Mouse (Mus musculus): ENCODE data around the gene Slc25a47. TPM values are rescaled to one million over a fixed set of nuclear protein-coding genes. Genes with fewer than 3 reads are reported as not detected.
A peak's percentile ranks its signal among the peaks of the same experiment; 100 is the strongest.

Gene Slc25a47
- total and polyA plus RNA-seq, 2 experiments from 2014 or later, result 5.9 to 15.3 TPM

- no peak overlapping the region for H3K4me3 ChIP-seq (ENCODE audit: low read depth, low read length)
- no peak for TF ChIP-seq EP300 (IDR thresholded peaks at IDR 0.05; ENCODE audit: low read depth)
- TF ChIP-seq CTCF (IDR thresholded peaks at IDR 0.05; ENCODE audit: low read depth), result peak; percentile 83
- H3K36me3 ChIP-seq (replicated peaks; ENCODE audit: control insufficient read depth, insufficient read depth, low read length), result peaks cover 7% of the 10 kb centered on the region
- H3K4me2 ChIP-seq (ENCODE audit: low read depth, low read length), result no peak overlapping the region
- no peaks in the 10 kb centered on the region for H3K27me3 ChIP-seq (ENCODE audit: control insufficient read depth, insufficient read depth, low read length)
- H3K9ac ChIP-seq (replicated peaks; ENCODE audit: low read depth, low read length), result no peak overlapping the region
- 19% methylated on average over 8 of the region's 8 CpGs for WGBS
- ATAC-seq (ENCODE audit: insufficient read depth, low read depth) (0 out of 2 replicates have a peak, but pooled peaks have one; percentile 30), DNase-seq (ENCODE audit: low spot score) (peak; percentile 56)
- no peaks in the 10 kb centered on the region for H3K4me1 ChIP-seq (ENCODE audit: control insufficient read depth, insufficient read depth)
- H3K27ac ChIP-seq (ENCODE audit: low read depth), result no peak overlapping the region
- H3K9me3 ChIP-seq (replicated peaks; ENCODE audit: control insufficient read depth, low read length), result no peaks in the 10 kb centered on the region
These were observed 67.1 kb downstream of the Slc25a47 start for GRCm38 (mm10) chr12:108902940-108903339.

DNA sequence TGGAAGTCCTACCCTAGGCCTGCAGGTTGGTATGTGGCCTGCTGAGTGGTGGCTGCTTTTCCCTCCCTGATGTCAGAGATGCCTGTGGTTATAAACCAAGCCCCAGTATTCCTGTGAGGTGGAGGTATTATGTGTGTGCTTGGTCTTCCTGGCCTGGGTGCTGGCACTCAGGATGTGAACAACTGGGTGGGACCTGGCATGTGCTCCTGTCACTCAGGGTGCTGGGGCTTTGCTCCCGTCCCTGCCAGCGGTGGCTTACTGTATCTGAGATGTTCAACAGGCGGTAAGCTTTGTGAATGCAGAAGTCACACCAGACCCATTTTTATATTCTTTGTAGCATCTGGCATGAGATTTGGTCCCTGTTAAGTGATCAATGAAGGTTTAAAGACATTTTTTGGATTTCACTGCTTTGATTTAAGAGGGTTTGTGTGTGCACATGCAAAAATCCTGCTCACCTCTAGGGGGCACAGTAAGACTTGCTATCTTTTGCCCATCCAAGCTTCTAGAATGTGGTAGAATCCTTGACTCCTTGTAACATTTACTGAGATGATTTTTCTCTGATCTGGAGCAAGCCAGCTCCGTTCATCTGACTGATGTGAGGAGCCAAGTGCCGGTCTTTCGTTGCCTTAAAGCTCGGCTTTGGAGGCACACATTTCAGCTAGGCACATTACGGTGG lies 67.9 kb downstream of the Slc25a47 start:
- H3K27ac ChIP-seq (ENCODE audit: low read depth), result no peak overlapping the region
- H3K9ac ChIP-seq (replicated peaks; ENCODE audit: low read depth, low read length), result no peak overlapping the region
- DNase-seq (ENCODE audit: low spot score) (peak; percentile 41), ATAC-seq (ENCODE audit: insufficient read depth, low read depth) (no peak)
- WGBS, result 80% methylated on average over 8 of the region's 8 CpGs
- H3K9me3 ChIP-seq (replicated peaks; ENCODE audit: control insufficient read depth, low read length), result no peaks in the 10 kb centered on the region
- TF ChIP-seq EP300 (IDR thresholded peaks at IDR 0.05; ENCODE audit: low read depth), result no peak
- peak; percentile 65 for TF ChIP-seq CTCF (IDR thresholded peaks at IDR 0.05; ENCODE audit: low read depth)
- no peak overlapping the region for H3K4me2 ChIP-seq (ENCODE audit: low read depth, low read length)
- H3K36me3 ChIP-seq (replicated peaks; ENCODE audit: control insufficient read depth, insufficient read depth, low read length), result no peaks in the 10 kb centered on the region
- H3K27me3 ChIP-seq (ENCODE audit: control insufficient read depth, insufficient read depth, low read length), result no peaks in the 10 kb centered on the region
- H3K4me1 ChIP-seq (ENCODE audit: control insufficient read depth, insufficient read depth), result no peaks in the 10 kb centered on the region
- no peak overlapping the region for H3K4me3 ChIP-seq (ENCODE audit: low read depth, low read length)

DNA sequence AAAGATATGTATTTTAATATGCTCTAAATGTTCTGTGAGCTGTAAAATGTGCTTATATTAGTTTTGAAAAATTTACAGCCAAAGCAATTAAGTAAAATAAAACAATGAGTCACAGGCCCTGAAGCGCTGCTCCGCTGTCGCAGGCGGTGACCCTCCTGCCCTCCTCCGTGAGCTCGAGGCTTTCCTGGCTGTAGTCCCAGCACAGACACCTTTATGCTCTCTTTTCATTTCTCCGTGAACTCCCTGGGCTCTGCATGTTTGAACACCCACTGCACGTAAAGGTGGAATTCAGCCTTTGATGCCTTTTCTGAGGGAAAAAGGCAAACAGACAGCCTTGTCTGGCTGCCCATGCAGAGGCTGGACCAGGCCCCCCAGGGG lies 68.4 kb downstream of the Slc25a47 start:
- TF ChIP-seq EP300 (IDR thresholded peaks at IDR 0.05; ENCODE audit: low read depth) (no peak), CTCF (IDR thresholded peaks at IDR 0.05; ENCODE audit: low read depth) (no peak)
- no peaks in the 10 kb centered on the region for H3K4me1 ChIP-seq (ENCODE audit: control insufficient read depth, insufficient read depth)
- DNase-seq (ENCODE audit: low spot score) (no peak), ATAC-seq (ENCODE audit: insufficient read depth, low read depth) (no peak)
- H3K27ac ChIP-seq (ENCODE audit: low read depth), result no peak overlapping the region
- no peaks in the 10 kb centered on the region for H3K27me3 ChIP-seq (ENCODE audit: control insufficient read depth, insufficient read depth, low read length)
- H3K9me3 ChIP-seq (replicated peaks; ENCODE audit: control insufficient read depth, low read length), result no peaks in the 10 kb centered on the region
- no peak overlapping the region for H3K9ac ChIP-seq (replicated peaks; ENCODE audit: low read depth, low read length)
- H3K4me2 ChIP-seq (ENCODE audit: low read depth, low read length), result no peak overlapping the region
- no peaks in the 10 kb centered on the region for H3K36me3 ChIP-seq (replicated peaks; ENCODE audit: control insufficient read depth, insufficient read depth, low read length)
- H3K4me3 ChIP-seq (ENCODE audit: low read depth, low read length), result no peak overlapping the region
- WGBS, result 72% methylated on average over 8 of the region's 8 CpGs

DNA sequence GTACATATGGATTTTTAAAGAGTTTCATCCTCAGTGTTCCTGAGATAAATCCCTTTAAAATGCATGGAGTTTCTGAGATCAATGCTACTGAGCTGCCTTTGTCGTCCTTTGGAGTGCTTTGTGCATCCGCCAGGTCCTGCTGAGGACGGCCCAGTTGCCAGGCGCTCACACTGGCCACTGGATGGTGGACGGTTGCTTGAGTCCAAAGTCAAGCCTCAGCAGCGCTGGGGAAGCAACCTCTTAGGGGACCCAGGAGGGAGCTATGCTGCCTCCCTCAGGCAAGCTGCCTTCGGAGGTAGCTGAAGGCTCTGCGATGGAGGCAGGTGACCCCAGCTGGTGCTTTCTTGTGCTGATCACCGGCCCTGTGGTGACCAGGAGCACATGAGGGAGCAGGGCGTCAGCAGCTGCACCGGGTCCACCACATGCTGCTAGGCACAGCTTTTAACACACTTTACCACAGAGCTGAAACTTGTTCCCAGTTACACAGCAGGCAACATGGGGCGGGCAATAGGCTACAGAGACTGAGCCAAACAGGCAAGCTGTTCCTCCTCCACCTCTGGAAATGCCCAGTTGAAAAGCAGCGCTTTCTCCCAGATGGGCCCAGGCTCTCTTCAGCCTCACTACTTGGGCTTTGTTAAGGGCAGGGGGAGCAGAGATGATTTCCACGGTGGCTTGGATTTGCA lies 69.9 kb downstream of the Slc25a47 start:
- no peak for ATAC-seq (ENCODE audit: insufficient read depth, low read depth)
- Histone ChIP-seq H3K9me3 (replicated peaks; ENCODE audit: control insufficient read depth, low read length) (no peaks in the 10 kb centered on the region), H3K36me3 (replicated peaks; ENCODE audit: control insufficient read depth, insufficient read depth, low read length) (no peaks in the 10 kb centered on the region), H3K27me3 (ENCODE audit: control insufficient read depth, insufficient read depth, low read length) (no peaks in the 10 kb centered on the region), H3K9ac (replicated peaks; ENCODE audit: low read depth, low read length) (no peak overlapping the region), H3K27ac (ENCODE audit: low read depth) (no peak overlapping the region), H3K4me3 (ENCODE audit: low read depth, low read length) (no peak overlapping the region), H3K4me2 (ENCODE audit: low read depth, low read length) (no peak overlapping the region), H3K4me1 (ENCODE audit: control insufficient read depth, insufficient read depth) (no peaks in the 10 kb centered on the region)
- WGBS, result 68% methylated on average over 14 of the region's 14 CpGs
- TF ChIP-seq CTCF (IDR thresholded peaks at IDR 0.05; ENCODE audit: low read depth) (no peak), EP300 (IDR thresholded peaks at IDR 0.05; ENCODE audit: low read depth) (no peak)
- DNase-seq (ENCODE audit: low spot score), result no peak

- Histone ChIP-seq H3K9me3 (replicated peaks; ENCODE audit: control insufficient read depth, low read length) (no peaks in the 10 kb centered on the region), H3K27ac (ENCODE audit: low read depth) (no peak overlapping the region), H3K4me3 (ENCODE audit: low read depth, low read length) (no peak overlapping the region), H3K27me3 (ENCODE audit: control insufficient read depth, insufficient read depth, low read length) (no peaks in the 10 kb centered on the region), H3K9ac (replicated peaks; ENCODE audit: low read depth, low read length) (no peak overlapping the region), H3K4me1 (ENCODE audit: control insufficient read depth, insufficient read depth) (no peaks in the 10 kb centered on the region), H3K36me3 (replicated peaks; ENCODE audit: control insufficient read depth, insufficient read depth, low read length) (no peaks in the 10 kb centered on the region), H3K4me2 (ENCODE audit: low read depth, low read length) (no peak overlapping the region)
- 81% methylated on average over 12 of the region's 12 CpGs for WGBS
- no peak for ATAC-seq (ENCODE audit: insufficient read depth, low read depth)
- no peak for DNase-seq (ENCODE audit: low spot score)
- TF ChIP-seq EP300 (IDR thresholded peaks at IDR 0.05; ENCODE audit: low read depth), result no peak
- no peak for TF ChIP-seq CTCF (IDR thresholded peaks at IDR 0.05; ENCODE audit: low read depth)
These were observed 70.6 kb downstream of the Slc25a47 start for GRCm38 (mm10) chr12:108906398-108906797.

MicroRNAs encoded within 50 kb of the gene (microRNA counts, 519-probe panel; counts per million panel counts)
- microRNA mmu-miR-345-3p (not detected), microRNA mmu-miR-345-5p (3,711 counts per million, percentile 45 among the panel's probes with 10 or more counts)

Small RNA genes lying within 50 kb of the gene (microRNA-seq; reads per million reads assigned to microRNA genes)
- 114 reads per million, percentile 58 among the genes with 10 or more reads in this experiment for gene Mir345

Other genes with a start within 250 kb of the Slc25a47 start
- gene Degs2, start 133.7 kb upstream of the Slc25a47 start, total RNA-seq (2014; rRNA removed; ENCODE audit: low replicate concordance), result 2.3 TPM in 1 of 2 replicates, not detected in the other
- 0.12 and 0.38 TPM in 2 replicates for gene Degs2, start 133.7 kb upstream of the Slc25a47 start, polyA plus RNA-seq (2015; fragmentation: Nextera tagmentation; extraction: Ambion mirVana)
- 21.5 and 32.7 TPM in 2 replicates for gene Yy1, start 43.1 kb upstream of the Slc25a47 start, total RNA-seq (2014; rRNA removed; ENCODE audit: low replicate concordance)
- 7.1 and 7.6 TPM in 2 replicates for gene Yy1, start 43.1 kb upstream of the Slc25a47 start, polyA plus RNA-seq (2015; fragmentation: Nextera tagmentation; extraction: Ambion mirVana)
- 4.4 and 7.0 TPM in 2 replicates for gene Slc25a29, start 163 bp upstream of the Slc25a47 start, total RNA-seq (2014; rRNA removed; ENCODE audit: low replicate concordance)
- 2.4 and 3.0 TPM in 2 replicates for gene Slc25a29, start 163 bp upstream of the Slc25a47 start, polyA plus RNA-seq (2015; fragmentation: Nextera tagmentation; extraction: Ambion mirVana)
- 3.5 and 12.9 TPM in 2 replicates for gene Wdr25, start 57.6 kb downstream of the Slc25a47 start, total RNA-seq (2014; rRNA removed; ENCODE audit: low replicate concordance)
- 3.9 and 5.3 TPM in 2 replicates for gene Wdr25, start 57.6 kb downstream of the Slc25a47 start, polyA plus RNA-seq (2015; fragmentation: Nextera tagmentation; extraction: Ambion mirVana)
- gene Wars, start 58.1 kb downstream of the Slc25a47 start, total RNA-seq (2014; rRNA removed; ENCODE audit: low replicate concordance), result 52.4 and 80.1 TPM in 2 replicates
- 39.4 and 43.0 TPM in 2 replicates for gene Wars, start 58.1 kb downstream of the Slc25a47 start, polyA plus RNA-seq (2015; fragmentation: Nextera tagmentation; extraction: Ambion mirVana)
- 1.6 TPM in 1 of 2 replicates, not detected in the other for gene Begain, start 232.2 kb downstream of the Slc25a47 start, total RNA-seq (2014; rRNA removed; ENCODE audit: low replicate concordance)
- gene Begain, start 232.2 kb downstream of the Slc25a47 start, polyA plus RNA-seq (2015; fragmentation: Nextera tagmentation; extraction: Ambion mirVana), result 0.33 and 0.38 TPM in 2 replicates